Mouse (Mus musculus) stomach, embryonic 16.5 days (tissue): ENCODE data around the gene Gm29094. TPM values are rescaled to one million over a fixed set of nuclear protein-coding genes. Genes with fewer than 3 reads are reported as not detected.
"Not testable (repeated sequence)": the region's sequence is repeated elsewhere in the genome, so short reads cannot be mapped to it uniquely, and the experiment has no call there.

Experiments
- ATAC-seq: fragments of 200-750 bp; cut with Nextera tagmentation; 2 replicates; pipeline ENCODE4 v1.8.0; 2017; ENCODE audit warnings: moderate number of reproducible peaks, moderate TSS enrichment; ENCODE audit not compliant: insufficient read depth, low FRiP score
- H3K27ac ChIP-seq: fragments of 300-500 bp; sonication (generic); 2 replicates; pipeline ENCODE4 v1.5.1; 2014; ENCODE audit warnings: low read length
- H3K27me3 ChIP-seq: fragments of 300-500 bp; sonication (generic); 2 replicates; pipeline ENCODE4 v1.6.1; 2014; ENCODE audit warnings: low read length, control low read depth, mixed read lengths; ENCODE audit not compliant: control insufficient read depth, insufficient read depth
- H3K36me3 ChIP-seq: fragments of 300-500 bp; sonication (generic); 2 replicates; pipeline ENCODE4 v1.6.1; 2014; ENCODE audit warnings: low read length; ENCODE audit not compliant: control insufficient read depth, insufficient read depth
- H3K4me1 ChIP-seq: fragments of 300-500 bp; sonication (generic); 2 replicates; pipeline ENCODE4 v1.6.1; 2014; ENCODE audit warnings: low read length, control low read depth, mixed read lengths; ENCODE audit not compliant: control insufficient read depth, insufficient read depth
- H3K4me2 ChIP-seq: fragments of 300-500 bp; sonication (generic); 2 replicates; pipeline ENCODE4 v1.6.1; 2014; ENCODE audit warnings: low read depth, low read length, mixed read lengths
- H3K4me3 ChIP-seq: fragments of 300-500 bp; sonication (generic); replicated peaks from 2 replicates; pipeline ENCODE4 v1.5.1; 2014; ENCODE audit warnings: mild to moderate bottlenecking, low read length
- H3K9ac ChIP-seq: fragments of 300-500 bp; sonication (generic); 2 replicates; pipeline ENCODE4 v1.6.1; 2014; ENCODE audit warnings: low read length
- H3K9me3 ChIP-seq: fragments of 300-500 bp; sonication (generic); replicated peaks from 2 replicates; pipeline ENCODE4 v1.6.1; 2016; ENCODE audit warnings: low read length, control low read depth; ENCODE audit not compliant: control insufficient read depth
- WGBS: fragments of 180-500 bp; shearing (Covaris S2); extraction: QIAGEN DNeasy Blood & Tissue Kit; methylation state at CpG from one replicate; pipeline ENCODE4 v1.1.7; 2014; 5-methylcytosine and 5-hydroxymethylcytosine counted together
- polyA plus RNA-seq: library from polyadenylated mRNA; unstranded; fragments of >200 nt; fragmentation: Nextera tagmentation; extraction: Ambion mirVana; gene quantifications from 2 replicates; pipeline ENCODE4 v1.2.1, GENCODE M21; 2015

Gene Gm29094
- polyA plus RNA-seq, result 1.0 and 1.7 TPM in 2 replicates

DNA sequence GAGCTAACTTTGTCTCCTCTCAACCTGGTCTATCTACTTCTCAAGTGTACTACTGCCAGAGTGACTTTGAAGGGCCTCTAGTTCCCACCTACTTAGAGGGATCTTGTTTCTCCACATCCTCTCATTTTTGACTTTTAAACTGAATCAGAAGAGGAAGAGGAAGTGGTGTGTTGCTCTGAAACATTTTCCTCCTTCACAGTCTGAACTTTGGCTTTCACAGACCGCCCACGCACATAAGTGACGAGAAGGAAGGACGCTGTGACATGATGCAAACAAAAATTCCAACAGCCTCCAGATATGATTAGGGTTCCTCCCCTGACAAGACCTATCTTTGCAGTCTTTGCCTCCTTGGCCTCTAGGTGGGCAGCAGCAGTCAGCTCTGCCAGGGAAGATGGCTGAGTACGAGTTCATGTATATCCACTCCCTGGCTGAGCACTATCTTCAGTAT lies at the start of gene Gm29094, which contains the start of gene Bcl2a1b:
Gm29094 (plus strand) TSS at position 411 of the 448 bp plus-strand sequence.
Bcl2a1b (plus strand) TSS at position 241 of the 448 bp plus-strand sequence.
- not testable (repeated sequence) for H3K27ac ChIP-seq, ATAC-seq
- WGBS, result 76% methylated on average over 5 of the region's 5 CpGs

GRCm38 (mm10) chr9:89172539-89172938 lies 26.6 kb upstream of the Gm29094 start:
- H3K4me2 ChIP-seq, H3K9me3 ChIP-seq, H3K4me3 ChIP-seq, ATAC-seq, H3K36me3 ChIP-seq, H3K27ac ChIP-seq, H3K4me1 ChIP-seq, H3K9ac ChIP-seq, H3K27me3 ChIP-seq: not testable (repeated sequence)

More for the DNA sequence above, at the start of gene Gm29094, which contains the start of gene Bcl2a1b:
- not testable (repeated sequence) for H3K27me3 ChIP-seq, H3K9ac ChIP-seq, H3K4me2 ChIP-seq, H3K4me1 ChIP-seq, H3K4me3 ChIP-seq, H3K36me3 ChIP-seq, H3K9me3 ChIP-seq

- not testable (repeated sequence) for H3K36me3 ChIP-seq, H3K27ac ChIP-seq, H3K4me1 ChIP-seq, H3K4me3 ChIP-seq, H3K4me2 ChIP-seq, H3K9ac ChIP-seq, ATAC-seq, H3K27me3 ChIP-seq, H3K9me3 ChIP-seq
- WGBS, result 25% methylated on average over 2 of the region's 3 CpGs
Measured at GRCm38 (mm10) chr9:89178833-89179232, 20.3 kb upstream of the Gm29094 start.

DNA sequence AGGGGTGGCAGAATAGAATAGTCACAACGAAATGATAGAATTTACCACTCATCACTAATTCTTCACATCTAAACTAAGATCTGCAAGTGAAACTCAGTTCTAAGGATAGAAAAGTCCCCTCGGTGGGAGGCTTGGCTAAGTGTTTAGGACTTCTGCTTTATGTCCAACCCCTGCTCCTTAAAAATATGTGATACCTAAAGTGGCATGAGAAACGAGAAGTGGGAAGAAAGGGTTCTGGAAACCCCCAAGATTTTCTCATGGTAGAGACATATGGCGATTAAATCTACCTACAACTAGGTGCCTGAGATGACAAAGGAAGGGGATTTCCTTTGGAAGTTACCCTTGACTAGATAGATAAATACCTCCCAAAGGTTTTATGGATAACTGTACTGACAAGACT lies 19.7 kb upstream of the Gm29094 start:
- not testable (repeated sequence) for ATAC-seq
- 81% methylated on average over 2 of the region's 4 CpGs for WGBS

DNA sequence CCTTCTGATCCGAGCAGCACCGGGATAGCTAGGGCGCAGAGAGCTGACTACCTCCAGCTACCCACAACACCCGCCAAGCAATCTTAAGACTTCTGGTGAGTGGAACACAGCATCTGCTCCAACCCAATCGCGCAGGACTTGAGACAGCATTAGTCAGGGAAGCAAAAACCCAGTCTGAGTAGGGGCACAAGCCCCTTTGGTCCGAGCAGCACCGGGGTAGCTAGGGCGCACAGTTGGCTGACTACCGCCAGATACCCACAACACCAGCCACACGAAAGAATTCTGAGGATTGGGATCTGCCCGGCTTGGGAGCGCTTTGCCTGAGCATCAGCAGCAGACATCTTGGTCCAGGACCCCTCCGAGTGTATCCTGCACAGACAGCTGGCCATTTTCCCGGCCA lies 12.2 kb upstream of the Gm29094 start:
- not testable (repeated sequence) for H3K9me3 ChIP-seq, H3K9ac ChIP-seq, ATAC-seq, H3K4me2 ChIP-seq, H3K4me3 ChIP-seq, H3K36me3 ChIP-seq, H3K4me1 ChIP-seq, H3K27ac ChIP-seq, H3K27me3 ChIP-seq
- WGBS, result 79% methylated on average over 15 of the region's 15 CpGs

More for the DNA sequence above, 19.7 kb upstream of the Gm29094 start:
- not testable (repeated sequence) for H3K27ac ChIP-seq, H3K36me3 ChIP-seq, H3K4me2 ChIP-seq, H3K27me3 ChIP-seq, H3K4me3 ChIP-seq, H3K9ac ChIP-seq, H3K9me3 ChIP-seq, H3K4me1 ChIP-seq

DNA sequence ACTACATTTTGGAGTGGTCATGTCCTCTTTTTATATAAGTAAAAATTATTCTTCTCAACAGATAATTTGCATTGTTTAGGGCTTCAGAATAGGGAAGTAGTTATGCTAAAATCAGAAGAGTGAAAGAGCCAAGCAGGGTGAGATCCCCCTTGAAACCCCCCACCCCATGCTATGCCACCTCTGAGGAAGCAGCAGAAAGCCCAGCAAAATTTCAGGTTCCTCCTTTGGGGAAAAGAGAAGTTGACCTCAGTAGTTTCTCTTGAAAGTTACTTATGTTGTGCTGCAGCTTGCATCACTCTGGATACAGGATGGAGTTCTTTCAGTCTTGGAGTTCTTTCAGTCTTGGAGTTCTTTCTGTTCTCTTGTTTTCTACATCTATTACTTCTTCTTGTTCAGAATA lies 3.7 kb upstream of the Gm29094 start:
- H3K9me3 ChIP-seq, H3K4me1 ChIP-seq, H3K27me3 ChIP-seq, H3K36me3 ChIP-seq, H3K4me2 ChIP-seq, H3K4me3 ChIP-seq, ATAC-seq, H3K9ac ChIP-seq, H3K27ac ChIP-seq: not testable (repeated sequence)

GRCm38 (mm10) chr9:89197509-89197908 lies 1.7 kb upstream of the Gm29094 start:
- H3K27me3 ChIP-seq, H3K4me2 ChIP-seq, H3K9me3 ChIP-seq, H3K9ac ChIP-seq, H3K27ac ChIP-seq, H3K36me3 ChIP-seq, H3K4me1 ChIP-seq, H3K4me3 ChIP-seq: not testable (repeated sequence)
- WGBS, result 60% methylated on average over 1 of the region's 1 CpGs
- peak; percentile 72; the same call in 1 of the 2 replicates for ATAC-seq

DNA sequence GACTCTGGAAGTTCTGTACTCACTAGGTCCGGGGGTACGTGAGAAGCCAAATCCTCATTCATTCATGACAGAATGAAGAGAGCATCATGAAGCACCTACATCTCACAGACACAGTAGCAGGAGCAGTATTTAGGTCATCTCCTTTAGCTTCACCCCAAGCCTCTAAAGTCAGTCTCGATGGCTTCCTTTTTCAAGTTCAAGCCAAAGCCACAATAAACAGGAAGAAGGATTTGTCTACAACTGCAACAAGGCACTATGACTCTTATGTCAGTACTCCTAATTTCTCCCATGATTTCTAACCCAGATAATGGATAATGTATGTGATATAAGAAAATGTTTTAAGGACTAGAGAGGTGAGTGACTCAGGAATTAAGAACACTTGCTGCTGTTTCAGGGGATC lies 830 bp upstream of the Gm29094 start:
- not testable (repeated sequence) for H3K4me2 ChIP-seq, H3K9ac ChIP-seq, H3K9me3 ChIP-seq, H3K27me3 ChIP-seq, H3K36me3 ChIP-seq, H3K4me3 ChIP-seq, ATAC-seq, H3K27ac ChIP-seq, H3K4me1 ChIP-seq
- WGBS, result 86% methylated on average over 3 of the region's 3 CpGs

GRCm38 (mm10) chr9:89202256-89202655 lies 3.1 kb downstream of the Gm29094 start:
- H3K27me3 ChIP-seq, H3K4me2 ChIP-seq, H3K36me3 ChIP-seq, H3K4me3 ChIP-seq, ATAC-seq, H3K4me1 ChIP-seq, H3K9me3 ChIP-seq, H3K27ac ChIP-seq, H3K9ac ChIP-seq: not testable (repeated sequence)

DNA sequence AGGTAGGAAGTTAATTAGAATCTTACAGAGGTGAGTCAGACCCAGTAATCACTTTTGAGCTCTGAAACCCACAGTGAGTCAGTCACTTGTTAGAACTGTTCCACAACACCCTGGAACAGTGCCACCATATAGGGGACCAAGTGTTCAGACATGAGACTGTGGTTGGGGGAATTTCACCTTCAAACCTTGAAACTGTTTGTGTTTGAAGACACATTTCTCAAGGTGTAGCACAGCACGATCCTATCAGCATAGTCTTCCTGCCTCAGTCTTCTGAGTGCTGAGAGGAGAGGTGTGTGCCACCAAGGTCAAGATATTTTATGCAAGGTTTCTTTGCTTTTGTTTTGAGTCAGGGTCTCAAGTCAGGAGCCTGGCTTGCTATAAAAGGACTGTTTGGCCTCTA lies 9.8 kb downstream of the Gm29094 start:
- not testable (repeated sequence) for H3K9me3 ChIP-seq, H3K4me2 ChIP-seq, H3K36me3 ChIP-seq, H3K27ac ChIP-seq, ATAC-seq, H3K4me1 ChIP-seq, H3K27me3 ChIP-seq, H3K4me3 ChIP-seq, H3K9ac ChIP-seq
- 53% methylated on average over 1 of the region's 1 CpGs for WGBS
